Mouse (Mus musculus): ENCODE measurements at regions not wholly inside any gene's neighbourhood (a gene's known extent, or its start where the extent isn't known, plus 50 kb on each side); places are given as distances from the start of the nearest gene placed in this dataset.

GRCm38 (mm10) chr13:115679591-115679990 is 577.8 kb upstream of the Itga1 start:
- intact Hi-C loops (cut with DNase I; ENCODE audit: low total_unique reads), result no loop called here
- no peak for DNase-seq

GRCm38 (mm10) chr13:115676836-115677235 is 575.1 kb upstream of the Itga1 start:
- DNase-seq, result no peak
- intact Hi-C loops (cut with DNase I; ENCODE audit: low total_unique reads), result no loop called here

GRCm38 (mm10) chr13:115673729-115674128 is 572.0 kb upstream of the Itga1 start:
- intact Hi-C loops (cut with DNase I; ENCODE audit: low total_unique reads), result no loop called here
- DNase-seq, result no peak

GRCm38 (mm10) chr13:115671685-115672084 is 569.9 kb upstream of the Itga1 start:
- no peak for DNase-seq

GRCm38 (mm10) chr13:115669516-115669915 is 567.8 kb upstream of the Itga1 start:
- intact Hi-C loops (cut with DNase I; ENCODE audit: low total_unique reads), result no loop called here
- DNase-seq, result no peak

More at GRCm38 (mm10) chr13:115671685-115672084, 569.9 kb upstream of the Itga1 start:
- intact Hi-C loops (cut with DNase I; ENCODE audit: low total_unique reads), result no loop called here

GRCm38 (mm10) chr13:115655134-115655533 is 553.4 kb upstream of the Itga1 start:
- intact Hi-C loops (cut with DNase I; ENCODE audit: low total_unique reads), result no loop called here

GRCm38 (mm10) chr13:115652935-115653334 is 551.2 kb upstream of the Itga1 start:
- no peak for DNase-seq
- intact Hi-C loops (cut with DNase I; ENCODE audit: low total_unique reads), result no loop called here

More at GRCm38 (mm10) chr13:115655134-115655533, 553.4 kb upstream of the Itga1 start:
- no peak for DNase-seq

- no peak for DNase-seq
- intact Hi-C loops (cut with DNase I; ENCODE audit: low total_unique reads), result no loop called here
Observed at GRCm38 (mm10) chr13:115652352-115652751, 550.6 kb upstream of the Itga1 start.

- intact Hi-C loops (cut with DNase I; ENCODE audit: low total_unique reads), result no loop called here
- DNase-seq, result no peak
Observed at GRCm38 (mm10) chr13:115631410-115632105, 529.8 kb upstream of the Itga1 start.

- DNase-seq, result no peak
- intact Hi-C loops (cut with DNase I; ENCODE audit: low total_unique reads), result no loop called here
Observed at GRCm38 (mm10) chr13:115630603-115631002, 528.8 kb upstream of the Itga1 start.

GRCm38 (mm10) chr13:115613174-115613573 is 511.4 kb upstream of the Itga1 start:
- no peak for DNase-seq
- intact Hi-C loops (cut with DNase I; ENCODE audit: low total_unique reads), result no loop called here

GRCm38 (mm10) chr13:115606441-115606840 is 504.7 kb upstream of the Itga1 start:
- intact Hi-C loops (cut with DNase I; ENCODE audit: low total_unique reads), result no loop called here
- DNase-seq, result no peak

GRCm38 (mm10) chr13:115595126-115595671 is 493.4 kb upstream of the Itga1 start:
- intact Hi-C loops (cut with DNase I; ENCODE audit: low total_unique reads), result no loop called here
- no peak for DNase-seq

GRCm38 (mm10) chr13:115575967-115576366 is 474.2 kb upstream of the Itga1 start:
- intact Hi-C loops (cut with DNase I; ENCODE audit: low total_unique reads), result no loop called here
- no peak for DNase-seq

- intact Hi-C loops (cut with DNase I; ENCODE audit: low total_unique reads), result no loop called here
- DNase-seq, result no peak
Observed at GRCm38 (mm10) chr13:115575052-115575891, 473.5 kb upstream of the Itga1 start.

- DNase-seq, result no peak
- intact Hi-C loops (cut with DNase I; ENCODE audit: low total_unique reads), result no loop called here
Observed at GRCm38 (mm10) chr13:115541167-115541566, 439.4 kb upstream of the Itga1 start.

- no peak for DNase-seq
- intact Hi-C loops (cut with DNase I; ENCODE audit: low total_unique reads), result no loop called here
Observed at GRCm38 (mm10) chr13:115535900-115536299, 434.1 kb upstream of the Itga1 start.

GRCm38 (mm10) chr13:115513914-115514313 is 412.1 kb upstream of the Itga1 start:
- DNase-seq, result no peak
- intact Hi-C loops (cut with DNase I; ENCODE audit: low total_unique reads), result no loop called here

GRCm38 (mm10) chr13:115512214-115512613 is 410.4 kb upstream of the Itga1 start:
- no peak for DNase-seq
- intact Hi-C loops (cut with DNase I; ENCODE audit: low total_unique reads), result no loop called here

- intact Hi-C loops (cut with DNase I; ENCODE audit: low total_unique reads), result no loop called here
- no peak for DNase-seq
Observed at GRCm38 (mm10) chr13:115508646-115509045, 406.9 kb upstream of the Itga1 start.

GRCm38 (mm10) chr13:115494399-115494798 is 392.6 kb upstream of the Itga1 start:
- intact Hi-C loops (cut with DNase I; ENCODE audit: low total_unique reads), result no loop called here
- DNase-seq, result no peak

All from gastrocnemius, postnatal 14 days (tissue).